ENCODE assay signal across 7 mouse cellular contexts in the genomic region with DNA sequence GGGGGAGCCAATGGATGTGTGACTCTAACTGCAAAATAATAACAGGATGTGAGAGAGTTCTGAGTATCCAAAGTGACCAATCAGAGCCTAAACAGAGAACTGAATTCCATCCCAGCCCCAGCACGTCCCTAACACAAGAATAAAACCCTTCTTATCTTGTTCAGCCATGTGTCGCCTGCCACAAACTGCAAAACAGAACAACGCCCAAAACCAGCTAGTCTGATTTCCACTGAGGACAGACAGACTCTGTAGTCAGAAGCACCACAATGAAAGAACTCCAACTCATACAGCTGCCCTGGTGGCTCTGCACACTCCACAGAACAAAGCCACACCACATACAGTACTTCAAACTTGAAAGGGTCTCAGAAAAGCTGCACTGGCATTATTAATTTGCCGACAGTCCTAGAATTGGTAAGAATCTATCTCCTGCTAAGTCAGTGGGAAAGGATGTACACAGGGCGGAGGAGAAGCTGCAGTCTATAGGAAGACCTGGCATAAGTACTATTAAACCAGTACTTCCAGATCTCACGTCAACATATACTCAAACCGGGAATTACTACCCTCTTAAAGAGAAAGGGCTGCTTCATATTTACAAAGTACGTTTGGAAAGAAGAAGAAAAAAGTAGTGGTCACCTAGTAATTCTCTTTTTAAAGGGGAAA. TPM values are rescaled to one million over a fixed set of nuclear protein-coding genes. Genes with fewer than 3 reads are reported as not detected.
DNase-seq lines count a peak whose midpoint lies in the region; ATAC-seq lines count a peak whose summit lies in the region.

No protein-coding gene starts in this region.

- peak overlapping the region; percentile 82 for H3K4me2 ChIP-seq in embryonic facial prominence, embryonic 13.5 days
- peak overlapping the region; percentile 25; the same call in 1 of the 2 replicates for H3K4me2 ChIP-seq in hindbrain, embryonic 16.5 days (ENCODE audit: low read length)
- H3K4me2 ChIP-seq in midbrain, embryonic 12.5 days (replicated peaks) = peak overlapping the region; percentile 74

- H3K4me1 ChIP-seq in embryonic facial prominence, embryonic 13.5 days = peaks cover 42% of the 10 kb centered on the region
- H3K4me1 ChIP-seq in hindbrain, embryonic 16.5 days (ENCODE audit: control insufficient read depth, insufficient read depth, low read depth, low read length) = peaks cover 28% of the 10 kb centered on the region
- peaks cover 33% of the 10 kb centered on the region for H3K4me1 ChIP-seq in midbrain, embryonic 12.5 days

- WGBS in embryonic facial prominence, embryonic 13.5 days = 71% methylated on average over 8 of the region's 8 CpGs
- 81% methylated on average over 8 of the region's 8 CpGs for WGBS in hindbrain, embryonic 16.5 days
- 69% methylated on average over 8 of the region's 8 CpGs for WGBS in midbrain, embryonic 12.5 days

- no peak overlapping the region for H3K27ac ChIP-seq in embryonic facial prominence, embryonic 13.5 days
- H3K27ac ChIP-seq in hindbrain, embryonic 16.5 days (ENCODE audit: low read depth, low read length) = no peak overlapping the region
- H3K27ac ChIP-seq in midbrain, embryonic 12.5 days (replicated peaks) = no peak overlapping the region; the same call in 1 of the 2 replicates

- DNase-seq in brain, adult 2 months (ENCODE audit: low read depth, low spot score) = peak; percentile 59
- DNase-seq in ovary, postnatal 10 days (ENCODE audit: low spot score) = no peak
- no peak for DNase-seq in cerebellum, adult 8-10 months
- DNase-seq in urinary bladder, adult 2 months (ENCODE audit: low spot score) = no peak

- H3K36me3 ChIP-seq in embryonic facial prominence, embryonic 13.5 days = 0 out of 2 replicates have a peak, but pooled peaks cover 3% of the 10 kb centered on the region
- no peaks in the 10 kb centered on the region for H3K36me3 ChIP-seq in hindbrain, embryonic 16.5 days (ENCODE audit: control insufficient read depth, insufficient read depth, low read length)
- no peaks in the 10 kb centered on the region for H3K36me3 ChIP-seq in midbrain, embryonic 12.5 days

- 0 out of 2 replicates have a peak overlapping the region, but pooled peaks have one; percentile 1 for H3K4me3 ChIP-seq in embryonic facial prominence, embryonic 13.5 days
- no peak overlapping the region for H3K4me3 ChIP-seq in hindbrain, embryonic 16.5 days (ENCODE audit: low read length)
- H3K4me3 ChIP-seq in midbrain, embryonic 12.5 days = no peak overlapping the region

- no peaks in the 10 kb centered on the region for H3K9me3 ChIP-seq in embryonic facial prominence, embryonic 13.5 days
- H3K9me3 ChIP-seq in hindbrain, embryonic 16.5 days (ENCODE audit: control insufficient read depth, low read length) = no peaks in the 10 kb centered on the region
- H3K9me3 ChIP-seq in midbrain, embryonic 12.5 days = no peaks in the 10 kb centered on the region

- ATAC-seq in embryonic facial prominence, embryonic 13.5 days (ENCODE audit: insufficient number of reproducible peaks, insufficient read depth, low FRiP score, low TSS enrichment, low read depth) = no peak
- no peak for ATAC-seq in hindbrain, embryonic 16.5 days
- no peak for ATAC-seq in midbrain, embryonic 12.5 days (ENCODE audit: low FRiP score, low read depth)

- no peak overlapping the region for H3K9ac ChIP-seq in embryonic facial prominence, embryonic 13.5 days
- no peak overlapping the region for H3K9ac ChIP-seq in hindbrain, embryonic 16.5 days (ENCODE audit: low read depth, low read length)
- no peak overlapping the region for H3K9ac ChIP-seq in midbrain, embryonic 12.5 days (replicated peaks)

- H3K27me3 ChIP-seq in embryonic facial prominence, embryonic 13.5 days = no peaks in the 10 kb centered on the region
- H3K27me3 ChIP-seq in hindbrain, embryonic 16.5 days (replicated peaks; ENCODE audit: control insufficient read depth, insufficient read depth, low read length) = no peaks in the 10 kb centered on the region
- H3K27me3 ChIP-seq in midbrain, embryonic 12.5 days = no peaks in the 10 kb centered on the region

RNA-seq across cellular contexts. Expression of a gene that starts 5.0 kb away (rescaled TPM):
- polyA plus RNA-seq in embryonic facial prominence, embryonic 13.5 days (2015; fragmentation: Nextera tagmentation; extraction: Ambion mirVana) = 16.1 and 16.9 TPM in 2 replicates
- 17.0 and 17.9 TPM in 2 replicates for polyA plus RNA-seq in hindbrain, embryonic 16.5 days (2015; fragmentation: Nextera tagmentation; extraction: Ambion mirVana)
- polyA plus RNA-seq in midbrain, embryonic 12.5 days (2016; fragmentation: Nextera tagmentation; extraction: Ambion mirVana) = 16.6 and 17.4 TPM in 2 replicates
- 34.8 and 47.7 TPM in 2 replicates for polyA plus RNA-seq in urinary bladder, adult 2 months (2012; rRNA removed)

RNA-seq across cellular contexts. Expression of a gene that starts 14.3 kb away (rescaled TPM):
- 7.8 and 9.1 TPM in 2 replicates for polyA plus RNA-seq in embryonic facial prominence, embryonic 13.5 days (2015; fragmentation: Nextera tagmentation; extraction: Ambion mirVana)
- 9.2 and 11.4 TPM in 2 replicates for polyA plus RNA-seq in hindbrain, embryonic 16.5 days (2015; fragmentation: Nextera tagmentation; extraction: Ambion mirVana)
- polyA plus RNA-seq in midbrain, embryonic 12.5 days (2016; fragmentation: Nextera tagmentation; extraction: Ambion mirVana) = 11.0 and 13.0 TPM in 2 replicates
- 6.1 and 6.3 TPM in 2 replicates for polyA plus RNA-seq in urinary bladder, adult 2 months (2012; rRNA removed)

Comparison
In these comparisons a context has a peak if more than half of its experiments do, and no peak if none do; other contexts are left out.
1. H3K4me2 ChIP-seq: peak in every context shown above with its lines; median percentile 82 in embryonic facial prominence, embryonic 13.5 days; 74 in midbrain, embryonic 12.5 days; 25 in hindbrain, embryonic 16.5 days.